Mouse (Mus musculus): ENCODE results near the gene Xlr5b.
"Not testable (repeated sequence)": the region's sequence is repeated elsewhere in the genome, so short reads cannot be mapped to it uniquely, and the experiment has no call there.

Xlr5b gene

DNA sequence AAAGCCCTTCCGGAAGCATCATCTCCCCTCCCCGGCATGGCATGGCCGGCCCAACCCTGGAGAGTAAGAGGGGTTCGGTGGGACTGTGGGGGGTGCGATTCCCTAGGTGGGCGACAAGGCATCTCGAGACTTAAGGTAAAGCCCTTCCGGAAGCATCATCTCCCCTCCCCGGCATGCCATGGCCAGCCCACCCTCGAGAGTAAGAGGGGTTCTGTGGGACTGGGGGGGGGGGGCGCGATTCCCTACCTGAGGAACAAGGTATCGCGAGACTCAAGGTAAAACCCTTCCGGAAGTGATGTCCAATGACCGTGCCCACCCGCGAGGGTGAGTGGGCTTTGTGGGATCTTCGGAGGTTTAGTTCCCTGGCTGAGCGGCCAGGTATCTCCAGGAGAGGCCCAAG is at the start of gene Xlr5b:
Xlr5b (plus strand) TSS at position 301 of the 400 bp plus-strand sequence.
- not testable (repeated sequence) for DNase-seq

DNA sequence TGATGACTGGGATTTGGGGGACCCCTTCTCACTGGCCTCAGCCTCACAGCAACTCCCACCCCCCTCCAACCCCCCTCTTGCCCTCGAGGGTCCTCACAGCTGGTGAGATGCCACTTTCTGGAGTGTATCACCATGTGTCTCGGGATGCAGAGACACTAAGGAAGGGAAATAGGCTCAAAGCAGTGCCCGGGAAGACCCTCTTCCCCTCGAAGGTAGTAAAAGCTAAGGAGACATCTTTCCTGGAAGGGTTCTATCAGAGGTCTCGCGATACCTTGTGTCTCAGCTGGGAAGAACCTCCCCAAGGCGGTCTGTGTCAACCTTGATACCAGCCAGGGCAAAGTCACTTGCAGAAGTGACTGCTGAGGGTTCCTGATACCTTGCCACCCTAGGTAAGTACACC is 31.8 kb upstream of the Xlr5b start, which contains the start of gene Gm14685:
Gm14685 (plus strand) TSS at position 301 of the 400 bp plus-strand sequence.
- not testable (repeated sequence) for DNase-seq

DNA sequence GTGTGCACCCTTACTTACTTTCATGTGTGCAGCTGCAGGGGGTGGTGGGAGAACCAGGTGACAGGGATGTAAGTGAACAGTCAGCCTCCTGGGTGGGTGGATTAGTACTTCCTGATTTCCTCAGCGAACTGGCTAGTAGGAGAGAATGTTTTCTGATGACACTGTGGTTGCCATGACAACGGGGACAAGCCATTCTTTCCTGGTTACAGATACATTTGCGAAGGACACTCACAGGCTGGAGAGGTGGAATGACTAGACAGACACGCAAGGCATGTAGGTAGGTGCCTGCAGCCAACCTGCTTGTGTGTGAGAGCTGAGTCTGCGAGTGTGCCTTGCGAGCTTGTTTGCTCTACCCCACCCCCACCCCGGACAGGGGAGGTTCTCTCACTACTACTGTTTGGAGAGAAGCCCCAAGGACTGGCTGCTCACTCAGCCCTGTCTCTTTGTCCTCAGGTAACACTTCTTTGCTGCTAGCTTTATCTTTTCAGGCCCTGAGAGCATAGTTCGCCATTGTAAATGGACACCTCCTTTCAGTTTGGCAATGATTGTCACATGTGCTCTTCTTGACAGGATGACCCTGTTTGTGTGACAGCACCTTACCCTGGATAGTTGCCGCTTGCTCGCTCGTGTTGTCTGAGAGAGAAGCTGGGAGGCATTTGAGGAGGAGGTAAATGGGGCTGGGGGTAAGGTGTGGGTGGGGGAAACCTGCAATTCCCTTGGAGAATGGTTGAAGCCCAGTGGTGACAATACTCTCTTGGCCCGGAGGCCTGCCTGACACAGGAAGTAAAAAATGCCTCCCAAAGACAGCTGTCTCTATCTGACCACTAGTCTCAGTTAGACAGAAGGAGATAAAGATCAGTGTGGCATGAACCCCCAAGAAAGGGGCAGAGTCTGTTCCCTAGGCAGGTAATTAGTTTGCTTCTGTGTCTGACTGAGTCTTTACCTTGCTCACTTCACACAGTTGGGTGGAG is 25.5 kb upstream of the Xlr5b start:
- not testable (repeated sequence) for DNase-seq

DNA sequence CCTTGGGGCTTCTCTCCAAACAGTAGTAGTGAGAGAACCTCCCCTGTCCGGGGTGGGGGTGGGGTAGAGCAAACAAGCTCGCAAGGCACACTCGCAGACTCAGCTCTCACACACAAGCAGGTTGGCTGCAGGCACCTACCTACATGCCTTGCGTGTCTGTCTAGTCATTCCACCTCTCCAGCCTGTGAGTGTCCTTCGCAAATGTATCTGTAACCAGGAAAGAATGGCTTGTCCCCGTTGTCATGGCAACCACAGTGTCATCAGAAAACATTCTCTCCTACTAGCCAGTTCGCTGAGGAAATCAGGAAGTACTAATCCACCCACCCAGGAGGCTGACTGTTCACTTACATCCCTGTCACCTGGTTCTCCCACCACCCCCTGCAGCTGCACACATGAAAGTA is 5.4 kb upstream of the Xlr5b start:
- not testable (repeated sequence) for DNase-seq

DNA sequence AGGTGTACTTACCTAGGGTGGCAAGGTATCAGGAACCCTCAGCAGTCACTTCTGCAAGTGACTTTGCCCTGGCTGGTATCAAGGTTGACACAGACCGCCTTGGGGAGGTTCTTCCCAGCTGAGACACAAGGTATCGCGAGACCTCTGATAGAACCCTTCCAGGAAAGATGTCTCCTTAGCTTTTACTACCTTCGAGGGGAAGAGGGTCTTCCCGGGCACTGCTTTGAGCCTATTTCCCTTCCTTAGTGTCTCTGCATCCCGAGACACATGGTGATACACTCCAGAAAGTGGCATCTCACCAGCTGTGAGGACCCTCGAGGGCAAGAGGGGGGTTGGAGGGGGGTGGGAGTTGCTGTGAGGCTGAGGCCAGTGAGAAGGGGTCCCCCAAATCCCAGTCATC is 754 bp downstream of the Xlr5b start, which contains the start of gene DXBay18:
DXBay18 (minus strand) TSS at position 101 of the 400 bp plus-strand sequence.
- not testable (repeated sequence) for DNase-seq

DNA sequence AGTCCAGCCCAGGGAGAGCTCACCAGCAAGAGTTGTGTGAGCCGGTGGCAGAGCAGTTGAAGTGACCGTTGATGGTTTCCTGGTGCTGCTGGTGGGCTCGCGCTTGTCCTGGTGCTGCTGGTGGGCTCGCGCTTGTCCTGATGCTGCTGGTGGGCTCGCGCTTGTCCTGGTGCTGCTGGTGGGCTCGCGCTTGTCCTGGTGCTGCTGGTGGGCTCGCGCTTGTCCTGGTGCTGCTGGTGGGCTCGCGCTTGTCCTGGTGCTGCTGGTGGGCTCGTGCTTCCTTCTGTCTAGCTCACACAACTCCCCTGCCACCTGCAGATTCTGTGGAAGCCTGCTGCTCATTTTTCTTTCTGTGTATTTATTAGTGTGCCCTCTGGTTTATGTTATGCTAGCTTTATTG is 28.3 kb downstream of the Xlr5b start, which contains the start of gene Spin2d:
Spin2d (minus strand) TSS at position 101 of the 400 bp plus-strand sequence.
- DNase-seq: not testable (repeated sequence)

DNA sequence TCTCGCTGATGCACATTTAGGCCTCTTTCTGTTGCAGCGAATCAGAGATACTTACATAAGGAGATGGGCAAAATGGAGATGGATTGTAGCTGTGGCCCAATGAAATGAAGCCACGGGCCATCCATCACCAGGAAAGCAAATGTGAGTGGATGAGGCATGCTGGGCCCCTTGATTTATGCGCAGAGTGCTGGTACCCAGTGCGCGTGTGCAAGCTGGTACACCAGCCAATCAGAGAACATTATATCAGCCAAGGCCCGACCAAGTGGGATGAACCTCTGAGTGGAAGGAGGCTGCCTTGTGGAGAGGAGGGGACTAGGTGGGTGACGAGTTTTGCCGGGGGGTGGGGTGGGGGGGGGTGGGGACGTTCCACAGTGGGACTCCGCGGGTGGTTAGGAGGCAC is 43.3 kb downstream of the Xlr5b start, which contains the start of gene Xlr3b:
Xlr3b (plus strand) TSS at position 274 of the 400 bp plus-strand sequence.
- peak; percentile 7 for DNase-seq
